Mouse (Mus musculus) gastrocnemius, adult 8-10 months (tissue): ENCODE measurements around the gene Epha7. TPM values are rescaled to one million over a fixed set of nuclear protein-coding genes. Genes with fewer than 3 reads are reported as not detected.

Source experiments
- DNase-seq, 2 experiments: peaks; one replicate each; pipeline ENCODE4 v3.0.0; 2022; ENCODE audit warnings: low spot score in 2 of 2
- total RNA-seq, 4 experiments: library from RNA; stranded (reverse); gene quantifications; 2 replicates each; pipeline ENCODE4 v1.2.4; 2022

The Epha7 gene
- total RNA-seq, 4 experiments from 2014 or later, result 2.1 to 2.7 (median 2.5) TPM

DNA sequence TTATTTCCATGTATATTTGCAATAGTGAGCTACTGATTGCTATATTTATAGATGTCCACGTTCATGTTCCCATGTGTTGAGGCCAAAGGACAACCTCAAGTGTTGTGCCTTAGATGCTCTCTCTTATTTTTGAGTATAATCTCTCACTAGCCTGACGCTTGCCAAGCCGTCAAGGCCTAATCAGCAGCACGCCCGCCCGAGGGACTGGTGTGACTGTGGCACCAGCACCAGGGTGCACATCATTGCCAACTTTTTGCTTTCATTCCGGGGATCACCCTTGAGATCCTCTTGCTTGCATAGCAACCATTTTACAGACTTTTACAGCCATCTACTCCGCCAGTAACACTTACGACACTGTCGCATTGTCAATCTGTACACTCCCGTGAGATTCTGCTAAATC is 86.9 kb downstream of the Epha7 start:
- no peak for DNase-seq

DNA sequence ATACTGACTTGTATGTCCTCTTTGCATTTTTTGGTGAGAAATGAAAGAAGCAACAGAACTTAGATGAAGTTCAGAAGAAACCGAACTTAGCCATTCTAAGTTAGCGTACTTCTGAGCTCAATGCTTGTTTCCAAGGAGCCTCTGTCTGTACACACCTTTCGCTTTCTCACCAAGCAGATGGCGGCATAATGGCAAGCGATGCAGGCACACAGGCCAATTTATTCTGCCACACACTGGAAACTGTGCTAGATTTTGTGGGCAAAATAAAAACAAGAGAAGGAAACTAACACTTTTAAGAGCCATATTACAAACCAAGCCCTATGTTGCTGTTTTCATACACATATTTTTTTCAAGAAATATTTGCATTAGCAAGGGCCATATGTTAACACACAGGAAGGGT is 88.6 kb downstream of the Epha7 start:
- no peak for DNase-seq

DNA sequence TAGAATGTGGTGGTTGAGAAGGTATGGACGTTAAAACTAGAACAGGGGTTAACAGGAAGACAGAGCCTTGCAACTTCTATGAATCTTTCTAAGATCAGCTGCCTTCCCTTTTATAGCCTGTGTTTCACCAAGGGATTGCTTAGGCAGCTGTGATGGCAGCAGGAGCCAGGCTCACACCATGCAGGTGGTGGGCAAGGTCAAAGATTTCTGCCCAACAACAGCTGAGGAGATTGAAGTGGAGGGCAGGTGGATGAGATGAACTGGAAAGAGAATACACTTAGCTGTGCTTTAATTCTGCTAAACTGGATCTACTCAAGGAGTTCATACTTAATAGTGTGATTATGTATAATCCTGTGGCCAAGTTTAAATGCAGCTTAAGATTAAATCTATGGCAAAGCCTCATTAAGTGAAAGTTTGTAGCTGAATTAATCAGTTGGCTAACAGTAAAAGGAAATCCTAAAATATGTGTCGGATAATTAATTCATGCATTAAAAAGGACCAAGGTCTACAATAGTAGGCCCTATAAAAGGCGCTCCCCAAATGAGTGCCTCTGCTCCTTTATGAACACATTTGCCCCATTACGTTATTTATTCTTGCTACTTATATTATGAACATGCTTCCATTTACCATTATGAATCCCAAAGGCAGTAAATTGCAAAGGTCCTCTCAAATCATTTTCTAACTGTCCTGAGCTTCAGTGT is 89.2 kb downstream of the Epha7 start:
- DNase-seq, result no peak

DNA sequence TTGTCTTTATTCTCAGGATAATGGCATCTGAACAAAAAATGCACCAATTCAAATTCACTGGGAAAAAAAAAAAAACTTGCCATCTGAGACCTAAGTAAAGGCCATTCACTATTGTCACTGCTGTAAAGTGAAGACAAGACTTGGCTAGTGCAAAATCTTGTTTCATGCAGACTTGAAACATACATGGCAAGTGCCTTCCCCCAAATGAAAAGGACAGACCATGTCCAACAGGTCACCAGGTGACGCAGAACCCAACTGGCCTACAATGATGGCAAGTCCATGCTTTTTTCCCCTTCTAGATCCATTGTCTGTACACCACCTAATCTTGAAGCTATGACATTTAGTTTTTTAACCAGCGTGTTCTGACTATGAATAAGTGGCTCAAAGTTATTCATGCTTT is 94.1 kb downstream of the Epha7 start:
- no peak for DNase-seq

DNA sequence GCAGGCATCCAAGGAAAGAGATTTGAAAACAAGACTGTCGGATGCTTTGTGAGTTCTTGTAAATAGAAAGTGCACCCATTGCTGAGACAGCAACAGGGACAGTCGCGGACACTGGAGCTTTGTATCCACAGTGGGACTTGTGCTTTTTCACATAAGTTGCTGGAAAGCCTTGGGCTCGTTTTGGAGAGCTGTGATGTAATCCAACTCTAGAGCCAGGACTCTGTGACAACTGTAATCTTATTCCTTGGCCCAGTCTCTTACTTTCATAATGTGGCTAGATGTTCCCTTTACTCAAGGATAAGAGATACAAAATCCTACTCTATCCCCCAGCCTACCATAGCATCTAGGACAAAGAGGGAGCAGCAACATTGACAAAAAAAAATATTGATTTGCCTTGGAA is 97.2 kb downstream of the Epha7 start:
- no peak for DNase-seq

DNA sequence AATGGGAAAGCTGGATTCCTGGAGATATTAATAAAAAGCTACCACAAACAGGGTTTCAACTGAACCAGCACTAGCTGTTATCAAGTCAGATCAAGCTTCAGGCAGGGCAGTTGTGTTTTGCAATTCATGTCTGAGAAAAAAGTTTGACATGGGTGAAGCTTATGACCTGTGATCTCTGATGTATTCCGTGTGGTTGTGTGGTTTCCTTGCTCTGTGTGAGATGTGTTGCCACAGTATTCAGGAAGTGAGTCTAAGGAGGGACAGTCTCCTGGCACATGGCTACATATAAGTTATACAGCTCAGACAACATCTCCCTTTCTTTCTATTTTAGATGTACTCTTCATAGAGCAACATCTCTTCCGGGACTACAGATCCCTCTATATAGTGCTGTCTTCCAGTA is 99.1 kb downstream of the Epha7 start:
- no peak for DNase-seq

DNA sequence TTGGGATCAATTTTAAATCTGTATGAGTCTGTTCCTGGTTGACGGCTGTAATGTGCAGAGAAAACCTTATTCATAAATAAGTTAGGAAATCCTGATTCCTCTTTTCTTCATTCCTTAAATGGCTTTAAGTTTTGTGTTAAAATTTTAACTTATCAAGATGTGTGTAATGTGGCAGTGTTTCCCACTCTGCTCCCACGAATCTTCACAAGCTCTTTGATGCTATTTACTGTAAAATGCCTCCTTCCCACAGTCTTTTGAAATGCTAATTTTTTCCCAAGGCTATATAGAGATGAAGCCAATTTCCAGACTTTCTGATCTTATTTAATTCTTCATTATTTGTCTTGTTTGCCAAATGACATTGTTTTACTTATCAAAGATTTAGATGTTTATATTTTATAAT is 100.7 kb downstream of the Epha7 start:
- no peak for DNase-seq

DNA sequence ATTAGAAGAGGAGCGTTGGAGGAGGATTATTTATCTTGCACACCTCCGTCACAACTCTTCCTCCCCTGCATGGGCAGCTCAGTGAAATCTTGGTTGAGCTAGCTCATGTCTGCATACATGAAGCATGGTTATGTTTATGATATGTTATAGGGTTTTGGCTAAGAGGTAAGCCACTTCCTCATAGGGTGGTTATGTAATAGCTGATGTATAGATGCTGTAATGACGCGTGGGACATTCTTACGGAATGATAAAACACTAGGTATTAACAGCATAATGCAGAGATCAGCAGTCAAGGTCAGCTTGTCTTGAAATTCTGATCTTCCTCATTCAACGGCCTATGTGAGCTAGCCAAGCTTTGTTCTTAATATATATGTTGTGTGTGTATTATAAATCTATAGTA is 107.7 kb downstream of the Epha7 start:
- DNase-seq, result no peak

DNA sequence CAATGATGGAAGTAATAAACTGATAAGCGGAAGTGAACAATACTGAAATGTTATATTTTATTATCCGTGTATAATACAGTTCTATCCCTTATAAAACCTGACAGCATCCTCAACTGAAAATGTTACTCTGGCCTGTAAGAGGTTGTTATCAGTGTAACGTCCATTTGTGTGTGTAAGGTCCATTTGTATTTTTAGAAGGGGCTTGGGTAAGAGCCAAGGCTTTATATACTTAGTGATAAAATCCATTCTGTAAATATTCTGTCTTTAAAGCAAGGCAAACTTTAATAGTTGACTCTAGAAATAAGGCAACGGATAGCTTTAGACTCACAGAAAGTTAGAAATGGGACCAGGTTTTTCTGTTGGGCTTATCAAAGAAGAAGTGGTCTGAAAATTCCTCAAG is 113.1 kb downstream of the Epha7 start:
- no peak for DNase-seq

DNA sequence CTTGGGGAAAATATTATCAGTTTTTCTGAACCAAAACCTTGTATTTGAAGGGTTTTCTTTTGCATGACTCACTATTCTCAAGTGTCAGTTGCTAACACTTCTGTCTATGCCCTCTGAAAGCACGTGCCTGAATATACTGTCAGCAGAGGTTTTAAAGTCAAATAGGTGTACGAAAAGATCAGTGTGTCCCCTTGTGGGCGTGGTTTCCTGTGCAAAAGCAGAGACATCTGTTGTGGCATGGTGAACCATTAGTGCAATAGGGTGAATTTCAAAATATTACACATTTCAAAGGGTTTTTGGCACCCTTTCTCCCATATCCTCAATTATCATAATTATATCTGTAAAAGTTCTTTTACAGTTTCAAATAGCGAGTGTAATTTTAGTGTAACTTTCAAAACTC is 120.5 kb downstream of the Epha7 start:
- DNase-seq, result no peak

DNA sequence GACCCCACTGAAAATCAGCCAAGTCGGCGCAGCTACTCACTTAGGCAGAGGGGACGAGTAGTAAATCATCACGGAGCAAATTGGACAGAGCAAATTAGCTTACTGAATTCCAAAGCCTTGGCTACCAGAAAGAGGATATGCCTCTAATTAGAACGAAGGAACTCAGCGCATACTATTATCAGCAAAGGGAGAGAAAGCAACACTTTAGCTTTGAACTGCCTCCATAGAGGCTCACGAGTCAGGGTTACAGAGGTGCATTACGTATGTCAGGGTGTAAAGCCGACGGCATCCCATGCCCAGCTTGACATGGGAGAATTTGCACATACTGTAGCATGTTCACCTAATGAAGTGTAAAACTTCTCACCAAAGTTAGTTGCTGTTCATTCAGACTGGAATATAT is 121.9 kb downstream of the Epha7 start:
- no peak for DNase-seq

DNA sequence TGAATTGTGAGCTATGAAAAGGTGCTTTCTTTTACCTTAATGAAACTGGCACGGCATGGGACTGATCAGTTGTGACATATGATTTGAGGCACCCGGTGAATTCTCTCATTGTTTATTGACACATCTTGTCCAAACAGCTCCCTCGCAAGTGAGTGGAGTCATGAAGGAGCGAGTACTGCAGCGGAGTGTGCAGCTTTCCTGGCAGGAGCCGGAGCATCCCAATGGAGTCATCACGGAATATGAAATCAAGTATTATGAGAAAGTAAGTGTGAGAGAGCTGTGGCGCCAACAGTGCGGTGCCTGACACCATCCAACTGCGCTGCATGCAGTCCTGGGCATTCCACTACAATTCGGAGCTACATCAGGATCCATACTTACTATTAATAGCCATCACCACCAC is 122.6 kb downstream of the Epha7 start:
- DNase-seq, result no peak

DNA sequence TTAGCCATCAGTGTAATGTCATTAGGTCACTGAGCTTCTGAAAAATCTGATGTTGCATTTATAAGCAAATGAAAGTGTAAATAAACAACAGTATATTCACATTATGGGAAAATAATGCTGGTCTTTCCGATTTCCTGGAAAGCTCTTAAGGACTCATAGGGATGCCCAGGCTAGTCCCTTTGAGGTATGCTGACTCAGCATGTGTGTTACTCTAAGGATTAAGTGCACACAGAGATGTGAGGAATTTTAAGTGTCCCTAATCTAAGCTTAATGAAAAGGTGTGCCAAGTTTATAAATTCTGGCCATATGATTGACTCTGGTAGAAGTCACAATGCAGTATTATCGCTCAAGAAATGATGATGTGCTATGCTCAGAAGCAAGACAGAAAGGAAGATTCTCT is 127.8 kb downstream of the Epha7 start:
- DNase-seq, result no peak

DNA sequence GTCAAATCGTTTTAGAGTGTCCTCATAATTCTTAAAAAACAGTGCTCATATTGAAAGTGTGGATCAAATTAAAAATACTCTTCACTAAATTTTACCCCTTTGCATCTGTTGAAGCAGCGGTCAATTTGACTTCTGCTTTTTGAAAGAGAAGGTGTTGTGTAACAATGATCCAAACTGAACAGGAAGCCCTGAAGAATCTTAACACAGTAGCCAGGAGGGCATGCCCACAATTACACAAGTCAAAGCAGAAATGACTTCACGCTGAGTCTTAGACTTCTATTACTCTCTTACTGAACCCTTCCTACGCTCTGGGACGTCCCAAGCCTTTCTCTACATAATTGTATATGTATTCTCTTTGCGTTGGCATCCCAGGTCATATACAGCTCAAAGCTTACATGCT is 131.3 kb downstream of the Epha7 start:
- DNase-seq, result no peak

DNA sequence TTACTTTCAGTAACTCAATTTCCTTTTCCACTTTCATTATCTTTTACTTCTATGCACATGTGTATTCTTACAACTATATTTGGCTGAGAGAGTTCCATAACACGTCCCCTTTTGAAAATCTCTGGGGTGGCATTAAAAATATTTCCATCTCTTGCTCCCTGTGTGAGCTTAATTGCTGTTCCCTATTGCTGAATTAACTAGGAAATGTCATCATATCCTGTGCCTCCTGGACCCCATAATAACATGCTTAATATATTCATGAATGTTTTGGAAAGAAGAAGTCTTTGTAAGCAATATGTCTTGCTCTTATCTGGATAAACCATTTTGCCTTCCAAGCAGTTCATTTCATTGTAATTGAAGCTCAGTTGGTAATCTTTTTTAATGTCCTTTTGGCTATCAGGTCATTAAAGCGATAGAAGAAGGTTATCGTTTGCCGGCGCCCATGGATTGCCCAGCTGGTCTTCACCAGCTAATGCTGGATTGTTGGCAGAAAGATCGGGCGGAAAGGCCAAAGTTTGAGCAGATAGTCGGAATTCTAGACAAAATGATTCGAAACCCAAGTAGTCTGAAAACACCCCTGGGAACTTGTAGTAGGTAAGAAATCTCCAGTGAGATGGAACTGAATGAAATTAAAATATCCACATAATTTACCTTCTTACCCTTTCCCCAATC is 148.1 kb downstream of the Epha7 start:
- DNase-seq, result no peak

DNA sequence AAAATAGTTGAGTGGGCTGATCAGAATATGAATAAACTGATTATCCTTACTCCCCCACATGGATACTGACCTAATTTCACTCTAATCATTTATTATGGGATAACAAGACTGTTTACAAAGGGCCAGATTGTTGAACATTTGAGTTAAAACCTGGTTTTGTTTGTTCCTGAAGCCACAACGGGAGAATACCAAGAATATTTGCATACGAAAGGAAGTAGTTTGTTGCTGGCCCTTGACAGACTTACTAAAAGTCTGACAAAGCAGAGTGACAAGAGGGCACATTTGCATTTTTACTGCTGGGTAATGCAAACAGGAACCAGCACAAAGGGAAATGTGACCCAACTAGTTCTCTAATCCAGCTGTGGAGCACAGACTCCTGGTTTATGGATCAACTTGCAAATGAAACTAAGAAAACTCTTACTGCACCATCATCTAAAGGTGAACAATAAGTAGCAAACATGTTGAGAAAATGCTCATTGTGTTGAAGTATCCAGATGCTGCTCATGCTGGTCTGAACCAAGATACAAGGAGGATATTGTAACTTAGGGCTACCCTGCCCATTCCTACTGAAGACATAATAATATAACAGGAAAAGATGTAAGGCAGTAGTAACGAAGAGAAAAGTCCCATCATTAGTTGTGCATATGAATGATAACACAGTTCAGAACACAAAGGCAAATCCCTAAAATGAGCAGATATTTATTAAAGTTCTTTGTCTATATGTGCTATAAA is 154.8 kb downstream of the Epha7 start:
- no peak for DNase-seq

DNA sequence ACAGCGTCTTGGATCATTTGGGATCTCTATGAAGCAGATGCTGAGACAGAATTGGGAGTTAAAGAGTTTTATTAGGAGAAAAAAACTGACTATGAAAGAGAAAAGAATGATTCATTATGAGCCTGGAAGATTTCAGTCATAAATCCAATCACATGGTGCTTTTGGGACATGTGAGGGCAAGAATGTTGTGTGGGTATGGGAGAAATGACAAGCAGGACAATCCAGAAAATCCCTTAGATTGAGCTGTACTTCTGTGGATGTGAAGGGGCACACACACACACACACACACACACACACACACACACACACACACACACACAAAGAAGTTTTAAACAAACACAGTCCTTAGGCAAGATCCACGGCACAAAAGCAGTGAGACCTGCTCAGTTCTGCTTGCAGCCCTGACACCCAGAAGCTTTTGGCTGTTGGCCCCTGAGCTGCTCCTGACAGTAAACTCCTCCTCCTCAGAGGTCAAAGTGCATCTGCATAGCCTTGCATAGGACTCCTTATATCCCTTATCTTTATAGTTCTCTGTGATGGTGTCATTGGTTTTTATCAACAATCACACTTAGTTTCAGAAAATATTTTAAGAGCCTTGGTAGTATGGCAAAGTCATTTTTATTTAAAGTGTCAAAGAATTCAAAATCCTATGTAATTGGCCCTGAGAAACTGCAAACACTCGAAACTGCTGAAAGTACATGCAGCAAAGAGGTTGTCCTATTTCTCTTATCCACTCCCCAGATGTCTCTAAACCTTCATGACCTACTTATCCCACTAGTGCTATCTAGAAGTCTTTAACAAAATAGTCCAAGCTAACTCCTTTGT is 185.7 kb downstream of the Epha7 start:
- DNase-seq, result no peak

DNA sequence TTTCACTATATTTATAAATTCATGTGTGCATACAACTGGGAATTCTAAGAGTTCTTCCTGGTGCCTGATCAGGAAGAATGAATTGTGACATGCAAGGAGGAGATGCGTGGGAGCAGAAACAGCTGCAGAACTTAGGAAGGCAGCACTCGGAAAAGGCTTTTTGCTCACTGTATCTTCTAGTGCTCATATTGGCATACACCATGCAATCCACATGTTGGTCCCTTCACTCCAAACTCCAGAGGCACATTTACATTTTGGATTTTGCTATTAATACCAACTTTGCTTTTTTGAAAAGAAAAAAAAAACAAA is 186.3 kb downstream of the Epha7 start:
- DNase-seq, result no peak

DNA sequence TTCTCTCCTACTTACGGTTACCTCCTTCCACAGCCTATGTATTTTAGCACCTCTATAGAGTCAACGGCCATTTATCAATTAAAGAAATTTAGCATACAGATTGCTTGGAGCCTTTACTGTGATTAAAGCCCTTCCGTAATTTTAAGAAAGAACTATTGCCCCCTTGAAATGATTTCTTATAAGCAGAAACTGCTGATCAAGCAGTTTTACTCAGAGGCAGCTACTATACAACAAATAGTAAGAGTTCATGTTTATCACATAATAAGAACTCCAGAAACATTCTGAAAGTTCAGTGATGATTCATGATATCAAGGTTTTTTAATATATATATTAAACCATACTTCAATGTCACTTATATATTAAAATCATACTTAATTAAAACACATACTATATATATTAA is 197.4 kb downstream of the Epha7 start:
- no peak for DNase-seq
